Mouse (Mus musculus): ENCODE results near the gene Atp2a1.
A peak's percentile ranks its signal among the peaks of the same experiment; 100 is the strongest.
"Not testable (repeated sequence)": the region's sequence is repeated elsewhere in the genome, so short reads cannot be mapped to it uniquely, and the experiment has no call there.

Atp2a1 gene

DNA sequence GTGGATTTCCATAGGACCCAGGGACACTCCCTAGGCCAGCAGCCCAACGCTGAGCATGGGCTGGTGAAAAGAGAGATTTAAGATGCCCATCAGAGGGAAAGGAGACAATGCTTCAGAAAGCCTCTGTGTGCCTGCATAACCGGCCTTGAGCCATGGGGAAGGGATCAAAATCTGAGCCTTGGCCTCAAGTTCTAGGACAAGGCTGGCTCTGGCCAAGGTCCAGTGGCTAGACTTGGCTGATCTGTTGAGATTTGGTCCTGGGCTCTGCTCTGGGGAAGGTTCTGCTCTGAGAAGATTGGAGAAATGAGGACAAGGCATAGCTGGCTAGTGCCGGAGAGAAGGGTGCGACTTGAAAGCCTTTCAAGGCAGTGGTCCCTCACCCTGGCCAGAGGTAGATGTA lies 51.8 kb downstream of the Atp2a1 start:
- DNase-seq (ENCODE audit: low spot score) = no peak

DNA sequence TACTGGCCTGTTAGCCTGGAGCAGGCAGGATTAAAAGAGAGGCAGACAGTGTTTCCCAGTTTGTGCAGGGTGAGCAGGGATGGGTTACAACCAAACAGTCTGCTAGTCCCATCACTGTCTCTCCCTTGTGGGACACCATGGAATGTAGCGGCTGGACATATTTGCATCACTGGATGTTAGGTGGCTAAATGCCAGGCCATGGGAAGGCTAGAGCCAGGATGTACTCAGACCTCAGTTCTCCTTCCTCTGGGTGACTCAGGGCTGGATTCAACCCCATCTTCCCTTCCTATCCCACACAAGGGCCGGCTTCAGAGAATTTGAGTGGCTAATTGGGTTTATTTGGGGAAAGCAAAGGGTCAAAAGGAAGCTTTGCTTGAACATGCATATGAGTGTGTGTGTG lies 54.2 kb downstream of the Atp2a1 start:
- no peak for DNase-seq (ENCODE audit: low spot score)

DNA sequence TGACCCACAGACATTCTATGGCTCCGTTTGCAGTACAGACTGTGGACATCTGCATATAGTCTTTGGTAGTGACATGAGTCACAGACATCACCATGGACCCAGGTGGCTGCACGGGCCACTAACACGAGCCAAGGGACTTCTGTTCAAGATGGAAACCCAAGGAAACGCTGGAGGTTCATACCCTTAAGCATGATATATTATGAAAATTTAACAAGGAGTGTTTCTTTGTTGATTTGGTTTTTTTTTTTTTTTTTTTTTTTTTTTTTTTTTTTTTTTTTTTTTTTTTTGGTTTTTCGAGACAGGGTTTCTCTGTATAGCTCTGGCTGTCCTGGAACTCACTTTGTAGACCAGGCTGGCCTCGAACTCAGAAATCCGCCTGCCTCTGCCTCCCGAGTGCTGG lies 60.4 kb downstream of the Atp2a1 start:
- DNase-seq (ENCODE audit: low spot score) = not testable (repeated sequence)

DNA sequence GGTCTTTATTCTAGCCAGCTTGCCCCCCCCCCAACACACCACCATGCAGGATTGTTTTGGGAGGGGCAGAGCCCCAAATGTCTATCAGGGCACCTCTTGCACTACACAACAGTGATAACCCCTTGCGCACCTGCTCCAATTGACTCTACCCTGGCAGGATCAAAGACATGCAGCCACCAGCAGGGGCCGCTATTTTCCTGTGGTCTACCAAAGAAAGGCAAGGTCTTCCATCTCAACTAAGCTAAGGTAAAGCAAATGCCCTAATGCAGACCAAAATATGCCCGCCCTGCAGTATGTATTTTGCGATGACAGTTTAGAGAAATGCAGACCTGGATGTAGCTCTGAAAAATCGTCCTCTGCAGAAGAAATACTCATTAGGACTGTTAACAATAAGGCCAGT lies 63.4 kb downstream of the Atp2a1 start:
- peak; percentile 50 for DNase-seq (ENCODE audit: low spot score)

DNA sequence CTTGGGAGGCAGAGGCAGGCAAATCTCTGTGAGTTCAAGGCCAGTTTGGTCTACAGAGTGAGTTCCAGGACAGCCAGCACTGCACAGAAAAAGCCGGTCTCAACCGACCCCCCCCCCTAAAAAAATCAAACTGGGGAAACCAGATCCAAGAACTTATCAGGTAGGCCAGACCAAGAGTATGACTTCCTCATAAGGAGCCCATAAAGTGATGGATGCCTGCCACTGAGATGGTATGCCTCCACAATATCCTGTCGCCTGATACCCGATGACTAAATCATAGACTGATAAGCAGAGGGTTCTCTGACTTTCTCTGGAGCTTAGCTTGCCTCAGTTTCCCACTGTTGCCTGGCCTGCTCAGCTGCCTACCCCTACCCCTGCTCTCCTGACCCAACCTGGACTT lies 65.1 kb downstream of the Atp2a1 start:
- no peak for DNase-seq (ENCODE audit: low spot score)

DNA sequence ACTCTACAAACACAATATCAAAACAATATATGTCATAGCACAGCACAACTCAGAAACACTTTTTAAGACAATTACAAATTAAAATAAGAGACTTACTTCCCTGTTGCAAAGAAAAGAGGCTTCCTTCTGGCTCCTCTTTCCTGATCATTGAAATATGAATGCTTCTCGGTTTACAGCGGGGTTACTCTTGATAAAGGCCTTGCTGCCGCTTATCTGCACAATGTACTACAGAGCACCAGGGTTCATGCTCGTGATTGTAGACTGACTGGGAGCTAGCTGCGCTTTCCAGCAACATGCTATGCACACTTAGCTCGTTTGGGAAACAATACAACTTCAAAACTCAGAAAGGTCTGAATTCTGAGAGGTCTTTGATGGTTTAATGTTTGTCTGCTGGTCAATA lies 65.7 kb downstream of the Atp2a1 start:
- no peak for DNase-seq (ENCODE audit: low spot score)

DNA sequence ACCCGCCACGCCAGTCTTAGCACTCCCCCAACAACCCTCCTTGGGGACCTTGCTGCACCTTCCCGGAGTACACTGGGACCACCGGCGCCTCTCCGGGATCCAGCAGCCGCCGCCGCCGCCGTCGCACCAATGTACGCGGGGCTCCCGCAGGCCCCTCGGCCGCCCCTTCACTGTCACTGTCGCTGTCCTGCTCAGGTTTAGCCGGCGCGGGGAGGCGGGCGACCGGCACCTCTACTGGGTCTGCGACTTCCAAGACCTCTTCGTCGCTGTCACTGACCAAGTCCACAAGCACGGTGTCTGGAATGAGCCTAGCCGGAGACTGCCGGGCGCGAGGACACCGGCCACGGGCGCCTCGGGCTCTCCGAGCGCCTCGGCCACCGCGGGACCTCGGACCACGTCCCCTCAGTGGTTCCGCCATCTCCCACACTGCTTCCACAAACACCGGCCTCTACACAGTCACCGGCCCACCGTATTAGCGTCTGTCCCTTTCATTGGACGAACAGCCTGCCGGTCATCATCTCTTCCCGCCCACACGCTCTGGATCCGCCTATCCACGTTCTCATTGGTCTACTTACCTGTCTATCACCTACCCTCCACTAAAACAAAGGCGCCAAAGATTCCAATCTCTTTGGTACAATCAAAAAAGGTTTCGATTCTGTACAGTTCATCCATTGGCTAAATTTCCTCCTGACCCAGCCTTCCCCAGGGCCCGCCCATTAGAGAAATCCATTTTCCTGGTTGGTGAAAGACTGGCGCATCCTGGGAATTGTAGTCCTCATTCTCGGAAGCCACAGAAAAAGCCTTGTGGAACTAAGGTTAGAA lies 66.4 kb downstream of the Atp2a1 start, which contains the start of gene Nfatc2ip:
Gene Nfatc2ip (minus strand): TSS at position 440 of the 822 bp plus-strand sequence.
- DNase-seq (ENCODE audit: low spot score) = peak; percentile 100
